Mouse (Mus musculus) megakaryocyte progenitor cell, adult 5-6 weeks (primary cell): ENCODE measurements around the gene Tbc1d25. TPM values are rescaled to one million over a fixed set of nuclear protein-coding genes. Genes with fewer than 3 reads are reported as not detected.
A peak's percentile ranks its signal among the peaks of the same experiment; 100 is the strongest.

Experiments
- ATAC-seq: replicated peaks from 2 replicates; pipeline ENCODE4 v1.8.0; 2016; ENCODE audit warnings: mild to moderate bottlenecking, moderate TSS enrichment, inconsistent platforms; ENCODE audit not compliant: poor library complexity
- total RNA-seq, 2 experiments: library from RNA; stranded (forward) in 1 of 2; stranded (reverse) in 1 of 2; fragments of 157-497, 149-512 nt in 1 of 2; fragments of 200-1000 nt in 1 of 2; gene quantifications; 2 replicates each; pipeline versions ENCODE4 v1.2.3 to v1.2.4; 2015 to 2017

The Tbc1d25 gene
- total RNA-seq (2015): 9.8 and 13.9 TPM in 2 replicates
- 5.5 and 5.8 TPM in 2 replicates for total RNA-seq (2017)

- ATAC-seq: peak; percentile 85
Observed at GRCm38 (mm10) chrX:8175504-8176385, at the start of gene Tbc1d25. Gene Tbc1d25 (minus strand): TSS chrX:8176181.

- ATAC-seq: 0 out of 2 replicates have a peak, but pooled peaks have one; percentile 23
Observed at GRCm38 (mm10) chrX:8223473-8223872, 47.5 kb upstream of the Tbc1d25 start.

GRCm38 (mm10) chrX:8222678-8223421 lies 46.9 kb upstream of the Tbc1d25 start:
- ATAC-seq: no peak

- no peak for ATAC-seq
Observed at GRCm38 (mm10) chrX:8222296-8222677, 46.3 kb upstream of the Tbc1d25 start.

GRCm38 (mm10) chrX:8219651-8220050 lies 43.7 kb upstream of the Tbc1d25 start:
- ATAC-seq: no peak

GRCm38 (mm10) chrX:8218114-8218513 lies 42.1 kb upstream of the Tbc1d25 start:
- no peak for ATAC-seq

GRCm38 (mm10) chrX:8217383-8217782 lies 41.4 kb upstream of the Tbc1d25 start:
- no peak for ATAC-seq

GRCm38 (mm10) chrX:8211490-8212207 lies 35.7 kb upstream of the Tbc1d25 start:
- peak; percentile 39; the same call in 1 of the 2 replicates for ATAC-seq

- ATAC-seq: no peak
Observed at GRCm38 (mm10) chrX:8209720-8210119, 33.7 kb upstream of the Tbc1d25 start.

GRCm38 (mm10) chrX:8207224-8207623 lies 31.2 kb upstream of the Tbc1d25 start:
- ATAC-seq: no peak

- no peak for ATAC-seq
Observed at GRCm38 (mm10) chrX:8206694-8207197, 30.8 kb upstream of the Tbc1d25 start.

GRCm38 (mm10) chrX:8206015-8206693 lies 30.2 kb upstream of the Tbc1d25 start, which contains the start of gene Porcn:
Gene Porcn (minus strand): TSS chrX:8206525.
- peak; percentile 97 for ATAC-seq

GRCm38 (mm10) chrX:8205551-8205950 lies 29.6 kb upstream of the Tbc1d25 start:
- ATAC-seq: no peak

GRCm38 (mm10) chrX:8205088-8205487 lies 29.1 kb upstream of the Tbc1d25 start:
- ATAC-seq: no peak

GRCm38 (mm10) chrX:8204076-8204475 lies 28.1 kb upstream of the Tbc1d25 start:
- ATAC-seq: no peak

GRCm38 (mm10) chrX:8203105-8203504 lies 27.1 kb upstream of the Tbc1d25 start:
- no peak for ATAC-seq

GRCm38 (mm10) chrX:8193419-8193723 lies 17.4 kb upstream of the Tbc1d25 start, which contains the start of gene Ebp:
Gene Ebp (minus strand): TSS chrX:8193512.
- ATAC-seq: peak; percentile 43

GRCm38 (mm10) chrX:8192640-8193418 lies 16.8 kb upstream of the Tbc1d25 start:
- peak; percentile 99 for ATAC-seq

- ATAC-seq: no peak
Observed at GRCm38 (mm10) chrX:8192126-8192639, 16.2 kb upstream of the Tbc1d25 start.
